Mouse (Mus musculus): ENCODE data around the gene Mycbpap.

GRCm38 (mm10) chr11:94513452-94513851 is 8.1 kb downstream of the Mycbpap start:
- TF ChIP-seq CTCF (IDR thresholded peaks at IDR 0.05; ENCODE audit: low read depth) (no peak), EP300 (IDR thresholded peaks at IDR 0.05; ENCODE audit: low read depth) (no peak)

Measured in liver, postnatal 0 days (tissue).